Mouse (Mus musculus): Measurements from ENCODE around the gene Pigv. TPM values are rescaled to one million over a fixed set of nuclear protein-coding genes. Genes with fewer than 3 reads are reported as not detected.
"Not testable (repeated sequence)": the region's sequence is repeated elsewhere in the genome, so short reads cannot be mapped to it uniquely, and the experiment has no call there.

Pigv gene
- polyA plus RNA-seq, 1 experiment from 2014 or later, result 13.4 TPM

DNA sequence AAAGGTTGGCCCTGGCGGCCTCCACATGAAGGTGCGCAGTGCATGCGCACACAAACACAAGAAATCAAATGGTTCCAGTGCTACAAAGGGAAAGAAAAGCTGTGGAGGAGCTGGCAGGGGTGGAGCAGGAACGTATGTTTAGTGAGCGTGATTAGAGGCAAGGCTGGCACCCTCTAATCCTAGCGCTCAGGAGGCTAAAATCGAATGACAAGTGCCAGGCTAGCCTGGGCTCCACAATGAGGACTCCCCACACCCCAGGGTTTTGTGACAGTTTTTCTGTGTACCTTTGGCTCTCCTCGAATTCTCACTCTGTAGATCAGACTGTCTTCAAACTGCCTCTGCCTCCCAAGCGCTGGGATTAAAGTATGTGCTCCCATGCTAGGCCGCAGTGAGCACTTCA, 19.7 kb downstream of the Pigv start:
- ATAC-seq (ENCODE audit: low FRiP score), result no peak
- no peak overlapping the region for H3K4me3 ChIP-seq
- H3K9ac ChIP-seq, result no peak overlapping the region
- 82% methylated on average over 10 of the region's 10 CpGs for WGBS
- H3K36me3 ChIP-seq, result no peaks in the 10 kb centered on the region
- H3K4me2 ChIP-seq, result no peak overlapping the region
- H3K9me3 ChIP-seq, result no peaks in the 10 kb centered on the region
- H3K27ac ChIP-seq, result no peak overlapping the region
- H3K4me1 ChIP-seq (replicated peaks), result peaks cover 9% of the 10 kb centered on the region; the same call in 1 of the 2 replicates
- no peaks in the 10 kb centered on the region for H3K27me3 ChIP-seq

DNA sequence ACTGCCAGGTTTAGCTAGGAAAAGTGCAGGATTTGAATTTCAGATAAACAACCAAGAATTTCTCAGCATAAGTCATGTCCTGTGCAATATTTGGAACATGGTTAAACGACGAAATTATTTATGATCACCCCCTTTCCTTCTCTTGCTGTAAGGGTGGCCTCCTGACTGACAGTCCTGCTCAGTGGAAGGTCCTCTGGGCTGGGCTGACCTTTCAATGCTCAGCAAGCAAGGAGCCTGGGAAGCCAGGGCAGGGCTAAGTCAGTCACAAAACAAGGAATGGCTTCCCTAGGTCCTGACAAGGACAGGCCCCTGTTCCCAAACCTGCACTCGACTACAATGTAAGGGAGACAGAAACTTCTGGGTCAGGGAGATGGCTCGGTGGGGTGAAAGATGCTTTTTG, 20.5 kb downstream of the Pigv start:
- H3K27me3 ChIP-seq, result no peaks in the 10 kb centered on the region
- no peak for ATAC-seq (ENCODE audit: low FRiP score)
- WGBS, result 78% methylated on average over 4 of the region's 4 CpGs

DNA sequence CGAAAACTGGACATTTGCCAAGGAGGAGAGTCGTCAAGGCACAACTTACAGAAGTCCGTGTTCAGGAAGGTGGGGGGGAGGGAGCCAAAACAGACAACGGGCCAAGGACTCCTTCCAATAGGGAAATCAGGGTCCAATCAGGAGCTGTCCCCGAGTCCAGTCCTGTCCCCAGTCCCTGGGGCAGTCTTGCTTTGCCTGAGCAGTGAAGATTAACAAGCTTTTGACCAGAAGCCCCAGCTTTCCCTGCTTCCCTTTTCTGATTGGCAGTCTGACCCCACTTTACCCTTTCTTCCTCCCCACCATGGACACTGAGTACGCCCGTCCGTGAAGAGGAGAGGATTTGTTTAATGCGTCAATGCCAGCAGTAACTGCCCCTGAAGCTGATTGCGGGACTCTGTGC, 21.0 kb downstream of the Pigv start:
- Histone ChIP-seq H3K9ac (no peak overlapping the region), H3K4me2 (no peak overlapping the region), H3K9me3 (no peaks in the 10 kb centered on the region), H3K4me1 (replicated peaks) (peaks cover 5% of the 10 kb centered on the region; the same call in 1 of the 2 replicates), H3K36me3 (no peaks in the 10 kb centered on the region), H3K27me3 (no peaks in the 10 kb centered on the region), H3K4me3 (no peak overlapping the region), H3K27ac (no peak overlapping the region)
- ATAC-seq (ENCODE audit: low FRiP score), result no peak
- 56% methylated on average over 10 of the region's 10 CpGs for WGBS

More for the DNA sequence above, 20.5 kb downstream of the Pigv start:
- no peaks in the 10 kb centered on the region for H3K36me3 ChIP-seq
- H3K4me1 ChIP-seq (replicated peaks), result peaks cover 7% of the 10 kb centered on the region; the same call in 1 of the 2 replicates
- no peak overlapping the region for H3K4me2 ChIP-seq
- no peak overlapping the region for H3K4me3 ChIP-seq
- H3K27ac ChIP-seq, result no peak overlapping the region
- no peak overlapping the region for H3K9ac ChIP-seq
- H3K9me3 ChIP-seq, result no peaks in the 10 kb centered on the region

DNA sequence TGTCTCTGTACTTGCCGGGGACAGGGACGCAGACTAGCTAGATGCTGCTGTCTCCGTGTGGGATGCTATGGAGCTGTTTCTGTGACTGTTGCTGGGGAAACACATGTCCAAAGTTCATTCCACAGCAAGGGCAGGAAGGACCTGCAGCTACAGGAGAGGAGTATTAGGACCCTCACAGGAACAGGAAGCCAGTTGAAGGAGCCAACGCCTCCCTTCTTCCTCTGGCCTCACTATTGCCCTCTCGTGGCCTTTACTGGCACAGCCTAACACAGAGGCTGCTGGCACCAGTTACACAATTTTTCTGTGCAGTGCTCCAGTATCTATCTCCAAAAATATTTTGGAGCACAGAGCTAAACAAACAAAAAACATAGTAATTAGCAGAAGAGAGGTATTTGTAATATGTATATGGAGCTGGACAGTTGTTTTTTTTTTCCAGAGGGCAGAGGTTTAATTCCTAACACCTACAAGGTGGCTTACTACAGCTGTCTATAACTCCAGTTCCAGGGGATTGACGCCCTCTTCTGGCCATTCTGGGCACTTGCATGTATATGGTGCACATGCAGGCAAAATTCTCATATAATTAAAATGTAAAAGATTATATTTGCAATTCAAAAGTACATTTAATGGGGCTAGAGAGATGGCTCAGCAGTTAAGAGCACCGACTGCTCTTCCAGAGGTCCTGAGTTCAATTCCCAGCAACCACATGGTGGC, 22.3 kb downstream of the Pigv start, which contains the start of gene Zdhhc18:
Gene Zdhhc18 (minus strand): TSS at position 166 of the 711 bp plus-strand sequence.
- Histone ChIP-seq H3K4me3 (peak within 1 kb of the TSS; percentile 11), H3K9me3 (no peaks in the 10 kb centered on the region), H3K9ac (no peak within 1 kb of the TSS), H3K4me1 (replicated peaks) (no peaks in the 10 kb centered on the region), H3K27ac (peak within 1 kb of the TSS; percentile 13; the same call in 1 of the 2 replicates), H3K27me3 (no peaks in the 10 kb centered on the region), H3K4me2 (peak within 1 kb of the TSS; percentile 40), H3K36me3 (no peaks in the 10 kb centered on the region)
- 40% methylated on average over 7 of the region's 7 CpGs for WGBS
- no peak for ATAC-seq (ENCODE audit: low FRiP score)

DNA sequence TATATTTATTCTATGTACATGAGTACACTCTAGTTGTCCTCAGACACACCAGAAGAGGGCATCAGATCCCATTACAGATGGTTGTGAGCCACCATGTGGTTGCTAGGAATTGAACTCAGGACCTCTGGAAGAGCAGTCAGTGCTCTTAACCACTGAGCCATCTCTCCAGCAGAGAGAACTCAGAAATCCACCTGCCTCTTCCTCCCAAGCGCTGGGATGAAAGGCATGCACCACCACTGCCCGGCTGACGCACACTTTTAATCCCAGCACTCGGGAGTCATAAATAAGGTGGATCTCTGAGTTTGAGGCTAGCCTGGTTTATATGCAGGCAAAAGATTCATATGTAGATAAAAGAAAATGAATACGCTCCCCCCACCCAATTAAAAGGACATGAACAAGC, 23.0 kb downstream of the Pigv start:
- not testable (repeated sequence) for H3K36me3 ChIP-seq; H3K27ac ChIP-seq; H3K4me1 ChIP-seq (replicated peaks); H3K27me3 ChIP-seq; H3K9ac ChIP-seq; ATAC-seq (ENCODE audit: low FRiP score); H3K9me3 ChIP-seq
- Histone ChIP-seq H3K4me3 (peak overlapping the region; percentile 11; the same call in 1 of the 2 replicates), H3K4me2 (peak overlapping the region; percentile 40)
- 88% methylated on average over 5 of the region's 5 CpGs for WGBS

DNA sequence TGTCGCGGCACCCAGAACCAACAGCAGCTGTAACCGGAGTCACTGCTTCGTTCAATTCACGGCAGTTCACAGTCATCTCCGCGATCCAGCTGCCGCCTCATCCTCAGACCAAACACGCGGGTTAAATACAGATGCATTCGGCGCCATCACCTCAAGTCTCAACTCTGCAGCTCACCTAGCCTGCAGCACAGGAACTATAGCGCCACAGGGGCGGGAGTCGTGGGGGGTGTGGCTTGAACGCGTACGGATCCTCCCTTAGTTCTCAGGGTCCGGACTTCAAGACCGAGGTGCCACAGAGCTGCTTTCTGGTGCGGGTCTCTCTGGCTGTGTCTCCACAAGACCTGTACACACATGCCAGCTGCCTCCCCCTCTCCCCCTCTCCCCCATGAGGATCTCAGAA, 26.8 kb downstream of the Pigv start:
- no peak for ATAC-seq (ENCODE audit: low FRiP score)

DNA sequence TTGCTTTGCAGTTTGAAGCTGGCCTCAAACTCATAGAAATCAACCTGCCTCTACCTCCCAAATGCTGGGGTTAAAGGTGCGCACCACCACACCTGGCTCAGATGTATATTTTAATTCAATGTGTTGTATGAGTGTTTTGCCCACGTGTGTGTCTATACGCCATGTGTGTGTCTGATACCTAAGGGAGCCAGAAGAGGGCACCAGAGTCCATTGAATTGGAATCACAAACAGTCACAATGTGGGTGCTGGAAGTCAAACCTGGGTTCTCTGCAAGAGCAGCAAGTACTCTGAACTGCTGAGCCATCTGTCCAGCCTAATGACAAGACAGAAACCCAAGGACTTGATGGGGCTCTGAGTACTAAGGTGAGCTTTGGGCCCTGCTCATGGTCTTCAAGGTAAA, 27.3 kb downstream of the Pigv start:
- WGBS, result 91% methylated on average over 3 of the region's 3 CpGs

More for the DNA sequence above, 26.8 kb downstream of the Pigv start:
- Histone ChIP-seq H3K4me2 (no peak overlapping the region), H3K9ac (no peak overlapping the region), H3K4me1 (replicated peaks) (no peaks in the 10 kb centered on the region), H3K36me3 (no peaks in the 10 kb centered on the region), H3K27ac (no peak overlapping the region), H3K27me3 (no peaks in the 10 kb centered on the region), H3K9me3 (peaks cover 9% of the 10 kb centered on the region), H3K4me3 (no peak overlapping the region)
- WGBS, result 38% methylated on average over 21 of the region's 21 CpGs

DNA sequence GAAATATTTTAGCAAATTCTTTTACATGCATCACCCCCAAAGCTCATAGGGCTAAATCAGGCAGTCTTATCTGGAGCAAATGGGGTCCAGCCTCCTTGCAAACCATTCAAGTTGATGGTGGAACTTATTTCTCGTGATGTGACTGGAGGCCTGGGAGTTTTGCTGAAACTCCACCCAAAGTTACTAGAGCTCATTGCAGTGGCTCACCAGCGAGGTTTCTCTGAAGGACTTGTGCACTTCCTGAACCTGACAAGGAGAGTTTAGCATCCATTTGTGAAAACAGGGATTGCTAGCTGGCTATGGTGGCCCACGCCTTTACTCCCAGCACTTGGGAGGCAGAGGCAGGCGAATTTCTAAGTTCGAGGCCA, 38.4 kb downstream of the Pigv start:
- WGBS, result 85% methylated on average over 5 of the region's 5 CpGs
- Histone ChIP-seq H3K27me3 (no peaks in the 10 kb centered on the region), H3K4me2 (no peak overlapping the region), H3K9me3 (no peaks in the 10 kb centered on the region), H3K4me1 (replicated peaks) (peaks cover 38% of the 10 kb centered on the region), H3K36me3 (no peaks in the 10 kb centered on the region), H3K27ac (no peak overlapping the region), H3K9ac (no peak overlapping the region), H3K4me3 (no peak overlapping the region)
- no peak for ATAC-seq (ENCODE audit: low FRiP score)

More for the DNA sequence above, 27.3 kb downstream of the Pigv start:
- no peak for ATAC-seq (ENCODE audit: low FRiP score)
- H3K4me1 ChIP-seq (replicated peaks), result no peaks in the 10 kb centered on the region
- no peak overlapping the region for H3K9ac ChIP-seq
- no peak overlapping the region for H3K4me2 ChIP-seq
- peaks cover 9% of the 10 kb centered on the region for H3K9me3 ChIP-seq
- H3K27ac ChIP-seq, result no peak overlapping the region
- no peak overlapping the region for H3K4me3 ChIP-seq
- no peaks in the 10 kb centered on the region for H3K27me3 ChIP-seq
- H3K36me3 ChIP-seq, result no peaks in the 10 kb centered on the region

DNA sequence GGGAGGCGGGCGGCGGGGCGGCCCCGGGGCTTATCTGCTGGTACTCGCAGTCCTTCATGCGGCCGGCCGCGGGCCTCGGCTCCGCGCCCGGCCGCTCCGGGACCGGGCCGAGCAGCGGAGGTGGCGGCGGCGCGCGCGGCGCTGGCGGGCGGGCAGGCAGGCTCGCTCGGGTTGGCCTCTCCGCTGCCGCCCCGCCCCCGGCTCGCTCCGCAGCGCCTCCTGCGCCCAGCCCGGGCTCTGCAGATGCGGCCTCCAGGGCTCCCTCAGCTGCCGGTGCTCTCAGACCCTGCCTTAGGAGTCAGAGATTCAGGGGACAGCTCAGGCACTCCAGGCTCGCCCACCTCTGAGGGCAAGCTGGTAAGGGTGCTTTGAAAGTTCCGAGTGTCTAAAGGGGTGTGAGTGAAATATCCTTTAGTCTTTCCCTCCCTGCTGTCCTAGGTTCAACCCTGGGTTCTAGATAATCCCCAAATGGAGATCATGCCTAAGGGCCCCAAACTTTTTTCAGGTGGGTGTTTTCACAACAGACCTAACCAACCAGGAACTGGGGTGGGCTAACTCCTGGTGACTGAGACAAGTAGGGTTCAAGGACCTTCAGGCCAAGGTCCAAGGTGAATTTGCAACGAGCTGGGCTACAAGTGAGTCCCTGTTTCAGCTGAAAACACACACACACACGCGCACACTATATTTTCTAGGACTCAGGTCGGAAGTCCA, 39.0 kb downstream of the Pigv start:
- Histone ChIP-seq H3K27ac (peak overlapping the region; percentile 88), H3K9ac (peak overlapping the region; percentile 93)
- 45% methylated on average over 8 of the region's 47 CpGs for WGBS

DNA sequence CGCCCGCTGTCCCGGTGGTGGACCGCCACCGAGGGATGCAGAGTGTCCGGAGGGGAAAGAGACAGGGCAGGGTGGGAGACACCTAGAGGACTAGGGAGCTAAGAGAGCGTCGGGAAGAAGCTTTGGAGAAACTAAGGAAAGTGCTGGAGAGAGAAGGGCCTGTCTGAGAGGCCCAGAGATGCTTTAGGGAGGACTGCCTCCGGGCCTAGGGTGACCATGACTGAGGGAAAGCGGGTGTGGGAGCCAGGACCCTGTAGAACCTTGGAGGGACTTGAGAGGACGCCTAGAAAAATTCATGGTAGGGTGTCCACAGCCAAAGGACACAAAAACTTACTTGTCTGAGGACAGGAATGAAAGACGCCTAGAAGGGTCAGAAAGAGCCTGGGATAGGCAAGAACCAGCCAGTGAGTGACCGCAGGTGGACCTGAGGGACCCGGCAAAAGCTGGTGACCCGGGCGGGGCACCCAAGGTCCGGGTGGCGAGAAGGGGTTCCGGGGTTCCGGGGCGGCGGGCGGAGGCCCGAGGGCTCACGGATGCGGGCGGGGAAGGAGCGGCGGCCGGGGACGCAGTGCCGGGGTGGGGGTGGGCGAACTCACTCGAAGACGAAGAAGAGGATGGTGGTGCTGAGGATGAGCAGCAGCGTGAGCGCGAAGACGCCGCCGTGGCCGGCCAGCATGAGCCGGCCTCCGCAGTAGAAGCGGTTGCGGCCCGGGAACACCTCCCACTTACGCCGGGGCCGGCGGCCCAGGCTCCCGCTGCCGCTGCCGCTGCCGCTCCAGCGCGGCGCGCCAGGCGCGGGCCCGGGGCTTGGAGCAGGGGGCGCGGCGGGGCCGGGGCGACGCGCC, 39.7 kb downstream of the Pigv start:
- Histone ChIP-seq H3K9ac (peak overlapping the region; percentile 93), H3K9me3 (no peaks in the 10 kb centered on the region), H3K4me3 (peak overlapping the region; percentile 81), H3K4me1 (replicated peaks) (peaks cover 40% of the 10 kb centered on the region), H3K27ac (peak overlapping the region; percentile 88), H3K4me2 (peak overlapping the region; percentile 95), H3K27me3 (no peaks in the 10 kb centered on the region), H3K36me3 (no peaks in the 10 kb centered on the region)
- 1% methylated on average over 40 of the region's 69 CpGs for whole genome bisulfite sequencing
- peak; percentile 70 for ATAC-seq (ENCODE audit: low FRiP score)

More for the DNA sequence above, 39.0 kb downstream of the Pigv start:
- H3K36me3 ChIP-seq, result no peaks in the 10 kb centered on the region
- peak overlapping the region; percentile 81 for H3K4me3 ChIP-seq
- H3K27me3 ChIP-seq, result no peaks in the 10 kb centered on the region
- H3K4me2 ChIP-seq, result peak overlapping the region; percentile 95
- ATAC-seq (ENCODE audit: low FRiP score), result peak; percentile 88
- peaks cover 40% of the 10 kb centered on the region for H3K4me1 ChIP-seq (replicated peaks)
- H3K9me3 ChIP-seq, result no peaks in the 10 kb centered on the region

DNA sequence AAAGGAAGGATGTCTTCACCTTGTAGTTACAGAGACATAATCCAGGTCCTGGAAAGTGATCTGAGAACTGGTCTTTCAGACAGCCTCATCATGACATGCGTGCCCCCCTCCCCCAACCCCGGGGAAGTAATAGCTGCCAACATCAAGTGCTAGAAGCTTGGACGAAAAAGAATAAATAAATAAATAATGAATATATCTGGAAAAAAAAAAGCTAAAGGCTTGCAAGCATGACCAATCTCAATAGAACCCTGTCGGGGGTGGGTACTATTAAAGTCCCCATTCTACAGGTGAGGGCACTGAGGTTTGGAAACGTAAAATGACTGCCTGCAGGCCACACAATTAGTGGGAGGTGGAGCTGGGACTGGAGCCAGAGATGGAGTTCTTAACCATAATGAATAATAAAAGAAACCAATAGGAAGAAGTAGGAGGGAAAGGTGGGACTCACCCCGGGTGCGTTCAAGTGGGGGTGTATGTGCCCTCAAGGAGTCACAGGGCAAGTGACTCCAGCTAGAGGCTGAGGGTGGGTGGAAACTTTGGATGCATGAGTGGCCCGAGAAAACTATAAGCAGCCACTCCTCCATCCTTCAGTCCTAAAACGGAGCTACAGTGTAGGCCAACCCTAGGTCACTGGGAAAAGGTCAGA, 40.6 kb downstream of the Pigv start:
- 39% methylated on average over 9 of the region's 9 CpGs for WGBS
- Histone ChIP-seq H3K9ac (peak overlapping the region; percentile 93), H3K36me3 (peaks cover 4% of the 10 kb centered on the region), H3K9me3 (no peaks in the 10 kb centered on the region), H3K27me3 (no peaks in the 10 kb centered on the region), H3K27ac (no peak overlapping the region), H3K4me3 (peak overlapping the region; percentile 81), H3K4me2 (peak overlapping the region; percentile 95), H3K4me1 (replicated peaks) (peaks cover 40% of the 10 kb centered on the region)
- no peak for ATAC-seq (ENCODE audit: low FRiP score)

Measured in hindbrain, embryonic 13.5 days (tissue).